Mouse (Mus musculus) heart, embryonic 10.5 days (tissue): ENCODE results near the gene Slc16a4. TPM values are rescaled to one million over a fixed set of nuclear protein-coding genes. Genes with fewer than 3 reads are reported as not detected.

Experiments
- DNase-seq: peaks from one replicate; pipeline ENCODE4 v3.0.0-alpha.2; 2017; ENCODE audit warnings: low spot score
- H3K27ac ChIP-seq: fragments of 300-500 bp; sonication (generic); 2 replicates; pipeline ENCODE4 v1.5.1; 2016; ENCODE audit warnings: mild to moderate bottlenecking
- H3K27me3 ChIP-seq: fragments of 300-500 bp; sonication (generic); 2 replicates; pipeline ENCODE4 v1.6.1; 2016; ENCODE audit warnings: mild to moderate bottlenecking; ENCODE audit not compliant: poor library complexity, insufficient read depth, severe bottlenecking
- H3K36me3 ChIP-seq: fragments of 300-500 bp; sonication (generic); 2 replicates; pipeline ENCODE4 v1.6.1; 2016; ENCODE audit warnings: mild to moderate bottlenecking, moderate library complexity
- H3K4me1 ChIP-seq: fragments of 300-500 bp; sonication (generic); 2 replicates; pipeline ENCODE4 v1.6.1; 2016; ENCODE audit warnings: mild to moderate bottlenecking
- H3K4me3 ChIP-seq: fragments of 300-500 bp; sonication (generic); 2 replicates; pipeline ENCODE4 v1.5.1; 2016; ENCODE audit warnings: mild to moderate bottlenecking, moderate library complexity
- H3K9me3 ChIP-seq: fragments of 300-500 bp; sonication (generic); 2 replicates; pipeline ENCODE4 v1.6.1; 2016; ENCODE audit warnings: mild to moderate bottlenecking, moderate library complexity
- WGBS: fragments of 180-500 bp; shearing (Covaris S2); methylation state at CpG from one replicate; pipeline ENCODE4 v1.1.7; 2016; 5-methylcytosine and 5-hydroxymethylcytosine counted together
- polyA plus RNA-seq: library from polyadenylated mRNA; unstranded; fragments of >200 nt; fragmentation: Nextera tagmentation; extraction: Ambion mirVana; gene quantifications from 2 replicates; pipeline ENCODE4 v1.2.1, GENCODE M21; 2016

Slc16a4 gene
- polyA plus RNA-seq, 1 experiment from 2014 or later, result 1.7 TPM

DNA sequence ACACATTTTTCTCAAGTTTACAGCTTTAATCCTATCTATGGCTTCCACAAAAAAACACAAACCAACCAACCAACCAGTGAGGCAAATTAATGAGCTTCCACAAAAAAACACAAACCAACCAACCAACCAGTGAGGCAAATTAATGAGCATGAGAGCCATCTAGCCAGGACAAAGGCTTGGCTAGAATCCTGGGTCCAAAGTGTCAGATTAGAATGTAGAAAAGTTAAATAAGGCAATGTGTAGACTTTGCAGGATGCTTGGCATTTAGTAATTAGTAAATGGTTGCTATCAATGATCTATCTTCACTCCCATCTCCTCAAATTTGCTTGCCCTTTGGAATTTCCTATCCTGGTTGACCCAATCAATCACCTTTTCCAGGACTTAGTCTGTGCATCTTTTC is 30.7 kb downstream of the Slc16a4 start:
- no peak overlapping the region for H3K27ac ChIP-seq
- no peaks in the 10 kb centered on the region for H3K9me3 ChIP-seq
- H3K4me1 ChIP-seq, result peaks cover 10% of the 10 kb centered on the region
- peaks cover 43% of the 10 kb centered on the region for H3K36me3 ChIP-seq
- H3K27me3 ChIP-seq, result no peaks in the 10 kb centered on the region
- no peak for DNase-seq
- H3K4me3 ChIP-seq, result no peak overlapping the region

- H3K9me3 ChIP-seq, result no peaks in the 10 kb centered on the region
- peaks cover 25% of the 10 kb centered on the region for H3K4me1 ChIP-seq
- 93% methylated on average over 1 of the region's 1 CpGs for WGBS
- no peak overlapping the region for H3K4me3 ChIP-seq
- no peaks in the 10 kb centered on the region for H3K27me3 ChIP-seq
- DNase-seq, result no peak
- H3K36me3 ChIP-seq, result peaks cover 55% of the 10 kb centered on the region
- H3K27ac ChIP-seq, result no peak overlapping the region
These were observed 35.4 kb downstream of the Slc16a4 start for GRCm38 (mm10) chr3:107326442-107326841.

GRCm38 (mm10) chr3:107330503-107331424 is 39.7 kb downstream of the Slc16a4 start:
- H3K9me3 ChIP-seq, result no peaks in the 10 kb centered on the region
- H3K4me3 ChIP-seq, result peak overlapping the region; percentile 92
- H3K27ac ChIP-seq, result no peak overlapping the region
- WGBS, result 68% methylated on average over 28 of the region's 28 CpGs
- no peaks in the 10 kb centered on the region for H3K27me3 ChIP-seq
- DNase-seq, result no peak
- peaks cover 22% of the 10 kb centered on the region for H3K4me1 ChIP-seq
- peaks cover 31% of the 10 kb centered on the region for H3K36me3 ChIP-seq

GRCm38 (mm10) chr3:107331746-107332126 is 40.7 kb downstream of the Slc16a4 start:
- H3K27me3 ChIP-seq, result no peaks in the 10 kb centered on the region
- whole genome bisulfite sequencing, result 19% methylated on average over 17 of the region's 17 CpGs
- no peak for DNase-seq
- peaks cover 22% of the 10 kb centered on the region for H3K4me1 ChIP-seq
- peak overlapping the region; percentile 98 for H3K27ac ChIP-seq
- no peaks in the 10 kb centered on the region for H3K9me3 ChIP-seq
- H3K36me3 ChIP-seq, result peaks cover 27% of the 10 kb centered on the region
- peak overlapping the region; percentile 92 for H3K4me3 ChIP-seq

DNA sequence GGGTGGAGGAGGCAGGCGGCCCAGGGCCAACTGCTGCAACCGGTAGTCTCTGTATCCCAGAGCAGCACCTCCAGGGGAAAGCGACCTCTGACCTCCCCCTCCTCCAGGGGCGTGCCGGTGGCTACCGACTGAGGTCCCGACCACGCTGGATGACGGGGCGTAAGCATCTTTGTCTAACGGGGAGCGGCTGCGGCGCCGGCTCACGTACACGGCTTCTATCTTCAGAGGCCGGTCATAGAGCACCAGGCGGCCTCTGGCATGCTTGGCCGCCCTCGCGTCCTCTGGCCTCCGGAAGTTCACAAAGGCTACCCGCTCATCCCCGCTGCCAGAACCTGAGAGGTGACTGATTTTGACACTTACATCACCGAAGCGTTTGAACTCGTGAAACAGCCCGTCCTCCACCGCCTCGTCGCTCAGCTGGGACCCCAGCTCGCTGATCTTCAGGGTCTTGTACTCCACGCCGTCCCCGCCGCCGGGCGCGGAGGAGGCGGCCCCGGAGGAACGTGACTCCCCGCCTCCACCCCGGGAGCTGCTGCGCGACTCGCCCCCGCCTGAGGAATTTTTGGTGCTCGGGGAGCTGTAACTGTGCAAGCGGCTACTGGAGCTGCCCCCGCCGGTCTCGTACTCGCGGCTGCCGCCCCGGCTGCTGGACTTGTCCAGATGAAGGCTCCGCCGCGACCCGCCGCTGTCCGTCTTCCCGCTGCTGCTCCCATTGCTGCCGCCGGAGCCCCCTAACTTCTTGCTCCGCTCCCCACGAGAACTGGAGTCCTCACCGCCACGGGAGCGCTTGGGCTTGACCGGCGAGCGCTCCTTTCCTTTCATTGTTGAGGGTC is 41.3 kb downstream of the Slc16a4 start:
- WGBS, result under 1% methylated on average over 75 of the region's 75 CpGs
- H3K9me3 ChIP-seq, result no peaks in the 10 kb centered on the region
- H3K4me1 ChIP-seq, result peaks cover 22% of the 10 kb centered on the region
- DNase-seq, result peak; percentile 88
- H3K4me3 ChIP-seq, result peak overlapping the region; percentile 92
- H3K27me3 ChIP-seq, result no peaks in the 10 kb centered on the region
- peaks cover 27% of the 10 kb centered on the region for H3K36me3 ChIP-seq
- peak overlapping the region; percentile 98 for H3K27ac ChIP-seq

- Histone ChIP-seq H3K9me3 (no peaks in the 10 kb centered on the region), H3K36me3 (peaks cover 23% of the 10 kb centered on the region), H3K27me3 (no peaks in the 10 kb centered on the region), H3K4me1 (peaks cover 22% of the 10 kb centered on the region), H3K27ac (peak overlapping the region; percentile 98), H3K4me3 (peak overlapping the region; percentile 92)
- WGBS, result under 1% methylated on average over 37 of the region's 37 CpGs
- peak; percentile 99 for DNase-seq
These were observed 41.9 kb downstream of the Slc16a4 start for GRCm38 (mm10) chr3:107332960-107333380.

GRCm38 (mm10) chr3:107333381-107334201 is 42.6 kb downstream of the Slc16a4 start, which contains the start of gene Rbm15:
Gene Rbm15, minus strand, starts transcription at chr3:107333673.
- Histone ChIP-seq H3K4me1 (peaks cover 22% of the 10 kb centered on the region), H3K27me3 (no peaks in the 10 kb centered on the region), H3K27ac (peak within 1 kb of the TSS; percentile 98), H3K4me3 (peak within 1 kb of the TSS; percentile 92), H3K36me3 (peaks cover 19% of the 10 kb centered on the region), H3K9me3 (no peaks in the 10 kb centered on the region)
- WGBS, result under 1% methylated on average over 62 of the region's 62 CpGs
- DNase-seq, result peak; percentile 98

DNA sequence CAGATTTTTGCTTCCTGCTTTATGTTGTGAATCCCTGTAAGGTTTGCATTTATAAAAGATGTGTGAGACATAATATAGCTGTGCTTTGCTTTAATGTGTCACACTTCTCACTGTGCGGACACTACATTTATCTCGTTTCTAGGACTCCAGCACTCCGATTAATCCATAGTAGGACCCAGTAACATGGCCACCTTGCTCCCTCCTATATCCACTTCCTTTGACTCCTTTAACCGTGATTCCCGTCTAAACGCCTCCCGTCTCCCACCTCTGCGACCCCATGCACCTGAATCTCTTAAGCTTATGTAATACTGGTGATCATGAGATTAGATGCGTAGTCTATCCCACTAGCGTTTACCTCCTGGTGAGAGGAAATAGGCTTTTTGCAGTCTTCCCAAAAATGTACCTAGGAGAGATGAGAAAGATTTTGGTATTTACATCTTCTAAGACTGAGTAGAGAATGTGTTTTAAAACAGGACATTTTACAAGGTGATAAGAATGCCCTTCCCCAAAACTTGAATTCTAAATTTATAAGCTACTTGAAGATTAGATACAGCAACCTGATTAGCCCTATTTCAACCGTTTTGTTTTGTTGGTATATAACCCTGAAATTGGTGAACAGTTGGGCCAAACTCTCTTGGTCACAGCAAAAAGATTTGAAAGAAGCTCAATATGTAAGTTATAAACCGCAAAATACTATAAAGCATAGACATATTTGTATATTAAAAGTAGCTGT is 43.3 kb downstream of the Slc16a4 start:
- H3K4me1 ChIP-seq, result peaks cover 22% of the 10 kb centered on the region
- H3K27ac ChIP-seq, result peak overlapping the region; percentile 98
- peaks cover 17% of the 10 kb centered on the region for H3K36me3 ChIP-seq
- H3K9me3 ChIP-seq, result no peaks in the 10 kb centered on the region
- 11% methylated on average over 12 of the region's 12 CpGs for WGBS
- peak overlapping the region; percentile 92 for H3K4me3 ChIP-seq
- H3K27me3 ChIP-seq, result no peaks in the 10 kb centered on the region
- no peak for DNase-seq

DNA sequence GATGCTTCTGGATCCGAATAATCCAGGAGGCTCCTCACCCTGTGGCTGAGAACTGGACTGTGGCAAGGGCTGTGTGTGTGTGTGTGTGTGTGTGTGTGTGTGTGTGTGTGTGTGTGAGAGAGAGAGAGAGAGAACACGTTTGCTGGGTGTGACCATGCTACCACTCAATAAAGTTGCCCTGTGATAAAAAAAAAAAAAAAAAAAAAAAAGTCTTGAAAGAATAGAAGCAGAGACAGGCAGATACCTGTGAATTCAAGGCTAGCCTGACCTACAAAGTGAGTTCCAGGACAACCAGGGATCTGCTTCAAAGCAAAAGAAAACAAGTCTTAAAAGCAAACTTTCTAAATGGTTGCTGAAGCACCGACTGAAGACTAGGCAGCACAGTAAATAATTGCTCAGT is 52.9 kb downstream of the Slc16a4 start:
- Histone ChIP-seq H3K36me3 (no peaks in the 10 kb centered on the region), H3K27me3 (0 out of 2 replicates have a peak, but pooled peaks cover 5% of the 10 kb centered on the region), H3K9me3 (no peaks in the 10 kb centered on the region), H3K4me1 (no peaks in the 10 kb centered on the region), H3K27ac (no peak overlapping the region), H3K4me3 (no peak overlapping the region)
- WGBS, result 48% methylated on average over 3 of the region's 3 CpGs
- no peak for DNase-seq

DNA sequence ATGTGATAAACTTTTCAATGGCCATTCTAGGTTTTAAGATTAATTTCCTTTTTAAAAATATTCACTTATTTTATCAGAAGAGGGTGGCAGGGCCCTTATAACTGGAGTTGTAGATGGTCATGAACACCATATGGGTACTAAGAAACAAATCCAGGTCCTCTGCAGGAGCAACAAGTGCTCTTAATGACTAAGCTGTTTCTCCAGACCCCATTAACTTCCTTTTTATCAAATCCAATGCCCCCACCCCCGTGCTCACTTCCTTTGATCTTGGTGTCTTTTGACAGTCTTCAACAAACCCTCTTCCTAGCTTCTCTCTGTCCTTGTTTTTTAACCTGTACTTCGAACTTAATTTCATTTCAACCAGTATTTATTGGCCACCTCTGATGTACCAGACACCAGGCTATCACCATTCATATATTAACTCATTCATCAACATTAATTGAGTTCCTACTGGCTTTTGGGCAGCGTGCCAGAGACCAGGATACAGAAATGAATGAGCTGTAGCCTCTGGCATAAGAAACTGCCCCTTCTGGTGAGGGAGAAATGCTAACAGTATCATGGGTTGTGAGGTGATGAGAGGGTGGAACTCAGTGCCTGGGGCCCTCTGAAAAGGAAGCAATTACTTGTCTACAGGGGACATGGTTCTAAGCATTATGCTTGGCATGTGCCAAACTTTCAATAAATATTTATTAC is 54.1 kb downstream of the Slc16a4 start:
- Histone ChIP-seq H3K27me3 (0 out of 2 replicates have a peak, but pooled peaks cover 5% of the 10 kb centered on the region), H3K27ac (no peak overlapping the region), H3K9me3 (no peaks in the 10 kb centered on the region), H3K36me3 (no peaks in the 10 kb centered on the region), H3K4me3 (no peak overlapping the region), H3K4me1 (no peaks in the 10 kb centered on the region)
- no peak for DNase-seq
- WGBS, result 54% methylated on average over 3 of the region's 3 CpGs

- no peak overlapping the region for H3K27ac ChIP-seq
- H3K27me3 ChIP-seq, result no peaks in the 10 kb centered on the region
- H3K4me1 ChIP-seq, result no peaks in the 10 kb centered on the region
- WGBS, result 71% methylated on average over 3 of the region's 3 CpGs
- H3K36me3 ChIP-seq, result no peaks in the 10 kb centered on the region
- H3K4me3 ChIP-seq, result no peak overlapping the region
- H3K9me3 ChIP-seq, result no peaks in the 10 kb centered on the region
- DNase-seq, result no peak
These were observed 58.0 kb downstream of the Slc16a4 start for GRCm38 (mm10) chr3:107349006-107349405.
